ENCODE assay signal across 24 mouse cellular contexts in genomic region chr6:108826070-108826469, GRCm38 (mm10). TPM values are rescaled to one million over a fixed set of nuclear protein-coding genes. Genes with fewer than 3 reads are reported as not detected.
DNase-seq lines count a peak whose midpoint lies in the region; ATAC-seq and TF ChIP-seq lines count a peak whose summit lies in the region.
"Had no signal": no experiment of that assay in that cellular context is flagged by ENCODE, and none has a peak within 500 bp of the region (broad histone marks: within the 10 kb centered on the region; RNA-seq: fewer than 3 reads in every experiment).

No protein-coding gene starts in this region.

- DNase-seq in gastrocnemius, adult 18-20 months (ENCODE audit: low spot score), result peak; percentile 32
- DNase-seq in gastrocnemius, adult 8-10 months (ENCODE audit: low spot score in 2 of 2), result no peak
- DNase-seq in layer of hippocampus, adult 2 months (ENCODE audit: low spot score in 2 of 2), result no peak
- no peak for DNase-seq in layer of hippocampus, postnatal 14 days (ENCODE audit: low spot score in 2 of 2)
- DNase-seq in thymus, adult 2 months, result no peak
- DNase-seq in thymus, postnatal 36 days, result no peak
- DNase-seq: adrenal gland, adult 8-10 months; cerebellum, adult 18-20 months; cerebellum, postnatal 36 days; gastrocnemius, postnatal 10 days; heart, postnatal 36 days; kidney, adult 11 months; lung, embryonic 14.5 days; right cerebral cortex, postnatal 4 days; thymus, postnatal 25 days had no signal

- ATAC-seq in CD4-positive, CD25-positive, alpha-beta regulatory T cell, adult 4 months, result no peak
- ATAC-seq: activated CD4-positive, CD25-positive, alpha-beta regulatory T cell, adult 4 months; forebrain, embryonic 13.5 days; midbrain, embryonic 16.5 days had no signal

- peaks cover 12% of the 10 kb centered on the region for H3K4me1 ChIP-seq in thymus, adult 2 months (replicated peaks; ENCODE audit: control insufficient read depth, insufficient read depth, low read length)

- TF ChIP-seq CTCF in layer of hippocampus, adult 2 months (conservative IDR thresholded peaks at IDR 0.05), result no peak
- no peak for TF ChIP-seq CTCF in thymus, adult 2 months (IDR thresholded peaks at IDR 0.05; ENCODE audit: borderline replicate concordance, control insufficient read depth, extremely low read depth, insufficient read depth, low read length, poor library complexity)

- H3K4me3 ChIP-seq in layer of hippocampus, adult 2 months, result no peak overlapping the region
- no peak overlapping the region for H3K4me3 ChIP-seq in thymus, adult 2 months (ENCODE audit: control insufficient read depth, insufficient read depth, low read length)
- H3K4me3 ChIP-seq: forebrain, embryonic 13.5 days; heart, embryonic 15.5 days; hindbrain, embryonic 13.5 days; limb, embryonic 10.5 days; midbrain, embryonic 10.5 days had no signal

- H3K36me3 ChIP-seq in thymus, adult 2 months (ENCODE audit: control insufficient read depth, insufficient read depth, low read length), result peaks cover 27% of the 10 kb centered on the region

- no peaks in the 10 kb centered on the region for H3K27me3 ChIP-seq in thymus, adult 2 months (ENCODE audit: control insufficient read depth, insufficient read depth, low read length)
- H3K27me3 ChIP-seq: forebrain, embryonic 13.5 days; heart, embryonic 15.5 days; hindbrain, embryonic 13.5 days had no signal

- peak overlapping the region; percentile 37 for H3K27ac ChIP-seq in layer of hippocampus, adult 2 months
- H3K27ac ChIP-seq in thymus, adult 2 months (ENCODE audit: control insufficient read depth, insufficient read depth, low read length), result peak overlapping the region; percentile 48
- H3K27ac ChIP-seq: forebrain, embryonic 13.5 days; heart, embryonic 15.5 days; hindbrain, embryonic 13.5 days; kidney, postnatal 0 days; limb, embryonic 10.5 days; midbrain, embryonic 10.5 days had no signal

- WGBS in thymus, adult 2 months, result 62% methylated on average over 3 of the region's 3 CpGs

- TF ChIP-seq POLR2A in thymus, adult 2 months (IDR thresholded peaks at IDR 0.05; ENCODE audit: control insufficient read depth, extremely low read depth, insufficient read depth, low read length, poor library complexity), result no peak

RNA-seq across cellular contexts. Expression of gene Edem1, which starts 2.4 kb away (rescaled TPM):
- 1 to 10 TPM; 2.7 to 5.1 TPM for total RNA-seq in gastrocnemius, adult 18-20 months (2021)
- 1 to 10 TPM; 3.2 to 5.8 (median 4.8) TPM for total RNA-seq in gastrocnemius, adult 8-10 months (2022)
- total RNA-seq in layer of hippocampus, adult 2 months (2021), result 10 to 100 TPM; 13.3 to 17.2 TPM
- total RNA-seq in layer of hippocampus, postnatal 14 days (2021), result 10 to 100 TPM; 19.6 to 28.9 TPM
- 241 and 286 TPM in 2 replicates for polyA plus RNA-seq in thymus, adult 2 months (2012; rRNA removed)
- 10 to 100 TPM; 37.2 to 45.8 TPM for polyA plus RNA-seq in CD4-positive, CD25-positive, alpha-beta regulatory T cell, adult 4 months (2017; shearing (Covaris generic))

RNA-seq across cellular contexts. Expression of gene Arl8b, which starts 43.2 kb away (rescaled TPM):
- 100 to 1,000 TPM; 114 to 126 TPM for total RNA-seq in gastrocnemius, adult 18-20 months (2021)
- total RNA-seq in gastrocnemius, adult 8-10 months (2022), result 100 to 1,000 TPM; 116 to 134 (median 123) TPM
- total RNA-seq in layer of hippocampus, adult 2 months (2021), result 100 to 1,000 TPM; 202 to 216 TPM
- total RNA-seq in layer of hippocampus, postnatal 14 days (2021), result 100 to 1,000 TPM; 188 to 200 TPM
- 22.1 and 22.3 TPM in 2 replicates for polyA plus RNA-seq in thymus, adult 2 months (2012; rRNA removed)
- 10 to 100 TPM; 36.0 to 36.2 TPM for polyA plus RNA-seq in CD4-positive, CD25-positive, alpha-beta regulatory T cell, adult 4 months (2017; shearing (Covaris generic))
